Mouse (Mus musculus) limb, embryonic 14.5 days (tissue): ENCODE data around the gene Opa1. TPM values are rescaled to one million over a fixed set of nuclear protein-coding genes. Genes with fewer than 3 reads are reported as not detected.

Experiments used
- ATAC-seq: fragments of 200-750 bp; cut with Nextera tagmentation; 2 replicates; pipeline ENCODE4 v1.8.0; 2017; ENCODE audit warnings: low read depth, moderate number of reproducible peaks, moderate TSS enrichment; ENCODE audit not compliant: low FRiP score
- DNase-seq: peaks from one replicate; pipeline ENCODE4 v3.0.0-alpha.2; 2015; ENCODE audit warnings: low spot score
- H3K27ac ChIP-seq: fragments of 300-500 bp; sonication (generic); replicated peaks from 2 replicates; pipeline ENCODE4 v1.5.1; 2014; ENCODE audit warnings: low read depth, mild to moderate bottlenecking, low read length, moderate library complexity, mixed read lengths
- H3K27me3 ChIP-seq: fragments of 300-500 bp; sonication (generic); 2 replicates; pipeline ENCODE4 v1.6.1; 2014; ENCODE audit warnings: low read length, mixed read lengths; ENCODE audit not compliant: control insufficient read depth, insufficient read depth
- H3K36me3 ChIP-seq: fragments of 300-500 bp; sonication (generic); 2 replicates; pipeline ENCODE4 v1.6.1; 2014; ENCODE audit warnings: mild to moderate bottlenecking, low read length, moderate library complexity, mixed read lengths; ENCODE audit not compliant: control insufficient read depth, insufficient read depth
- H3K4me1 ChIP-seq: fragments of 300-500 bp; sonication (generic); 2 replicates; pipeline ENCODE4 v1.6.1; 2014; ENCODE audit warnings: antibody characterized with exemption, low read length, mixed read lengths; ENCODE audit not compliant: control insufficient read depth, insufficient read depth
- H3K4me2 ChIP-seq: fragments of 300-500 bp; sonication (generic); replicated peaks from 2 replicates; pipeline ENCODE4 v1.6.1; 2014; ENCODE audit warnings: low read depth, mild to moderate bottlenecking, low read length, moderate library complexity; ENCODE audit not compliant: severe bottlenecking
- H3K4me3 ChIP-seq: fragments of 300-500 bp; sonication (generic); replicated peaks from 2 replicates; pipeline ENCODE4 v1.5.1; 2014; ENCODE audit warnings: low read length
- H3K9ac ChIP-seq: fragments of 300-500 bp; sonication (generic); 2 replicates; pipeline ENCODE4 v1.6.1; 2014; ENCODE audit warnings: mild to moderate bottlenecking, low read depth, low read length, moderate library complexity; ENCODE audit not compliant: severe bottlenecking
- H3K9me3 ChIP-seq: fragments of 300-500 bp; sonication (generic); 2 replicates; pipeline ENCODE4 v1.6.1; 2016; ENCODE audit warnings: low read length; ENCODE audit not compliant: control insufficient read depth
- POLR2A ChIP-seq: fragments of 200-500 bp; IDR thresholded peaks from 2 replicates; pipeline ENCODE4 v1.8.0; 2012; ENCODE audit warnings: inconsistent platforms, mild to moderate bottlenecking, moderate library complexity, borderline replicate concordance; ENCODE audit not compliant: insufficient read depth, insufficient read length; ENCODE audit errors: extremely low read depth
- WGBS: fragments of 180-500 bp; shearing (Covaris S2); extraction: QIAGEN DNeasy Blood & Tissue Kit; methylation state at CpG from one replicate; pipeline ENCODE4 v1.1.7; 2014; 5-methylcytosine and 5-hydroxymethylcytosine counted together
- polyA plus RNA-seq, 2 experiments: library from polyadenylated mRNA; depleted of rRNA in 1 of 2; stranded (reverse) in 1 of 2; unstranded in 1 of 2; fragments of >200 nt; fragmentation: Nextera tagmentation in 1 of 2; extraction: Ambion mirVana in 1 of 2; gene quantifications; 2 replicates each; pipeline versions ENCODE4 v1.2.1 to v1.2.3; 2012 to 2014

The Opa1 gene
- polyA plus RNA-seq, 2 experiments: 24.6 to 33.0 TPM

DNA sequence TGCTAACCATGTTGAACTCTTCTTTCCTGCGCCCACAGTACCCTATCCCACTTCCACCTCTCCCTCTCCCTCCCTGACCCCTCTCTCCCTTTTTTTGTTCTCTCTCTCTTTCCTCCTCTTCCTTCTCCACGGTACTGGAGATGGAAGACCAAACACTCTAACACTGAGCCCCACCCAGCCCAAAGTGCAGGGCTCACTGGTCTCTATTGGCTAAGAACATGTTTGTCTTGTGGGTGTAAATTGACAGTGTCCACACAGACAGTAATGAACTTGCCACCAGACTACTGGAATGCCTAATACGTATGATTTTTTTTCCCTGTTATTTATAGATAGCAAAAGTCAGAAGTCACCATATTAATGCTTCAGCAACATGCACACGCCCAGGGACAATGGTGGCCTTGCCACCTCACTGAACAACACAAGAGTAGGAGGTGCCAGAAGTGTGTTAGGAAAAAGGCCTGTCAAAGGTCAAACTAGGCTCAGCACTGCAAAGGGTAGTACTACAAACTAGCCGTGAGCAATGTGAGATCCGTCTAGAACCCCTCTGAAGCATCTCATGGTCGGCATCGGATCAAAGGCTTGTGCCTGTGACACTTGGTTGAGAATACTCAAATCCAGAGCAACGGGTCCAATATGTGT is 77.2 kb downstream of the Opa1 start:
- no peak overlapping the region for H3K9ac ChIP-seq
- no peak overlapping the region for H3K4me2 ChIP-seq
- H3K27me3 ChIP-seq: no peaks in the 10 kb centered on the region
- H3K4me3 ChIP-seq: no peak overlapping the region
- 84% methylated on average over 9 of the region's 9 CpGs for WGBS
- peaks cover 4% of the 10 kb centered on the region; the same call in 1 of the 2 replicates for H3K4me1 ChIP-seq
- H3K27ac ChIP-seq: no peak overlapping the region
- ATAC-seq: no peak
- TF ChIP-seq POLR2A: no peak
- H3K36me3 ChIP-seq: peaks cover 10% of the 10 kb centered on the region
- no peak for DNase-seq
- H3K9me3 ChIP-seq: no peaks in the 10 kb centered on the region

DNA sequence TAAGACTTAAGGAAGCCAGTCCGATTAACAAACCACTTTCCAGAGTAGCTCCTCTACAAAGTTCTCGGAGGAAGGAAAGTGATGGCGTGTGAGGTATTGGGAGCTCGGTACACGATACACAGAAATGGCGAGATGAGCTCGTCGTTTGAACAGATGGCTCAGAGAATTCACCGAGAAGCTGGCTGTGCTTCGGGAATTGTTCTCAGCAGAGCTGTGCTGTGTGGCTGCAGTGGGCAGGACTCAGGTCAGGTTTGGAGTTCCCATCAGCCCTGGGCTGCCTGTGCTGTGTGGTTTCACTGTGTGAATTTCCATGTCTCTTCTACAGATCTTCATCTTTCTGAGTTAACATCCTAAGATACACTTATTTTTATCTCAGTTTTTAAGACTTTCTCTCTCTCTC is 77.8 kb downstream of the Opa1 start:
- H3K9me3 ChIP-seq: no peaks in the 10 kb centered on the region
- no peak overlapping the region for H3K4me2 ChIP-seq
- H3K9ac ChIP-seq: no peak overlapping the region
- H3K4me1 ChIP-seq: peaks cover 4% of the 10 kb centered on the region; the same call in 1 of the 2 replicates
- no peak for TF ChIP-seq POLR2A
- H3K4me3 ChIP-seq: no peak overlapping the region
- H3K27me3 ChIP-seq: no peaks in the 10 kb centered on the region
- 69% methylated on average over 10 of the region's 10 CpGs for WGBS
- DNase-seq (no peak), ATAC-seq (no peak)
- peaks cover 5% of the 10 kb centered on the region for H3K36me3 ChIP-seq
- no peak overlapping the region for H3K27ac ChIP-seq

DNA sequence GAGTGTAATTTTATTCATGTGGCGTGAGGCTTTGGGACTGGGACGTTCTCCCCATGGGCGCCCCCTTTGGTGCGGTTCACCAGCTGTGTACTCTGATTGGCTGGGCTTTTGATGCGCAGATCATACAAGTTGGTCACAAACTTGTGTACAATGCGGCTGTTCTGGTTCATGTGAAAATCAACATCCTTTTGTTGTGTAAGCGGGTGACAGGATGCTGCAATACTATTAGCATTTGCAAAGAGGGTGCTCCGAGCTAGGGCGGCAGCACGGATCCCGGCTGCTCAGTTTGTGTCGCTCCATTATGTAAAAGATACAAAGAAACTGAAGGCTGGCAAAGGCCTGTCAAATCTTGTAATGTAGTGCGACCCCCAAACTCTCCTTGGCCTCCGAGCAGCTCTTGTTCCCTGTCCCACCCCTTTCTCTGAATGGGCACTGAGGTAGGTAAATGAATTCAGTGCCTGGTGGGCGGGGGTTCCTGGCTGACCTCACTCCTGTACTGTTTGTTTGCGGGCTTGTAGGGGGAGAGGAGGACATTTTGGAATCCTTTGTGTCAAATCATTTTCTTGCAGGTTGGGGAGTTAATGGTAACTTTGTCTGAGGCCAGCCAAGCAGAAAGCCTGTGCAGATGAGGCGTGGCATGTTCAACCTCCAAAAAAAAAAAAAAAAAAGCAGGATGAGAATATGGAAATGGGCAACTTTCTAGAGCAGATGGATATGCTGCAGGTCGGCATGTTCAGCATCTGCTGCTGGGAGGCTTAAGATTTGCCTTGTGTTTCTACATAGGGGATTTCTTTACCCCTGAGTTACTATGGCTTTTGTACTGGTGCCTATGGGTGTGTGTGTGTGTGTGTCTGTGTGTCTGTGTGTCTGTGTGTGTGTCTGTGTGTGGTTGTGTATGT is 78.8 kb downstream of the Opa1 start:
- Histone ChIP-seq H3K4me3 (no peak overlapping the region; the same call in 1 of the 2 replicates), H3K9me3 (no peaks in the 10 kb centered on the region), H3K4me2 (peak overlapping the region; percentile 32), H3K36me3 (no peaks in the 10 kb centered on the region), H3K9ac (peak overlapping the region; percentile 17; the same call in 1 of the 2 replicates), H3K27ac (no peak overlapping the region), H3K27me3 (no peaks in the 10 kb centered on the region), H3K4me1 (peaks cover 4% of the 10 kb centered on the region; the same call in 1 of the 2 replicates)
- TF ChIP-seq POLR2A: no peak
- WGBS: 16% methylated on average over 18 of the region's 18 CpGs
- peak; percentile 16 for DNase-seq
- ATAC-seq: no peak

DNA sequence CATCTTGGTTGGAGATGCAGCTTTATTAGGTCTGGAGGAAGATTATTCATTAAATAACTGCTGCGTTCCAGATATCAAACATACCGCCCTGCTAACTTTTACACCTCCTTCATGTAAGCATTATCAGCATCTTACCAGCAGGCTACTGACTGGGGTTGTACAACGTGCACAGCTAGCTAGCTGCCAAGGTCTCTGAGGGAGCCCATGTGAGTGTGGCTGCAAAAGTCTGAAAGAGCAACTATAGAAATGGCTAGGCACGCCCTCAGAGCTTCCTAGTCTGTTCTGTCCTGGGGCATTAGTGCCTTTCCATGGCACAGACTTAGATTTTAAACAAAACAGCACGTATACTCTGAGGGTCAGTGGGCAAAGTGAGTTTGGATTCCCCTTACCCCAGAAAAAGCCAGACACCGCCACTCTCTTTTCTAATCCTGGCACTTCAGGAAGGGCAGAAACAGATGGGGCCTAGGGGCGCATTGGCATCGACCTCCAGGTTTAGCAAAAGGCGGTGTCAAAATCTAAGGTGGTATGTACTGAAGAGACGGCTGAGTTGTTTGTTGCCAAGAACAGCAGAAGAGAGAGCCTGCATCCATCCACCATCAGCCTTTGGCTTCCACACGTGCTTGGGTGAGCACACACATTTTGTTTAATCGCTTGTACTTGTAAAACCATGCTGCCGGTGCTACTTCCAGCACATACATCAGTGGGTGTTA is 80.1 kb downstream of the Opa1 start:
- no peak overlapping the region for H3K4me3 ChIP-seq
- no peak for ATAC-seq
- no peaks in the 10 kb centered on the region for H3K9me3 ChIP-seq
- H3K36me3 ChIP-seq: no peaks in the 10 kb centered on the region
- H3K4me1 ChIP-seq: peaks cover 4% of the 10 kb centered on the region; the same call in 1 of the 2 replicates
- H3K27me3 ChIP-seq: no peaks in the 10 kb centered on the region
- 78% methylated on average over 13 of the region's 13 CpGs for WGBS
- DNase-seq: no peak
- no peak overlapping the region for H3K9ac ChIP-seq
- H3K4me2 ChIP-seq: no peak overlapping the region
- no peak overlapping the region for H3K27ac ChIP-seq
- no peak for TF ChIP-seq POLR2A
